Mouse (Mus musculus) ES-CJ7 (cell line): ENCODE data around the gene Srarp.

Experiments
- DNase-seq: peaks from one replicate; pipeline ENCODE4 v3.0.0; 2011; ENCODE audit warnings: low read depth, low spot score

The Srarp gene

DNA sequence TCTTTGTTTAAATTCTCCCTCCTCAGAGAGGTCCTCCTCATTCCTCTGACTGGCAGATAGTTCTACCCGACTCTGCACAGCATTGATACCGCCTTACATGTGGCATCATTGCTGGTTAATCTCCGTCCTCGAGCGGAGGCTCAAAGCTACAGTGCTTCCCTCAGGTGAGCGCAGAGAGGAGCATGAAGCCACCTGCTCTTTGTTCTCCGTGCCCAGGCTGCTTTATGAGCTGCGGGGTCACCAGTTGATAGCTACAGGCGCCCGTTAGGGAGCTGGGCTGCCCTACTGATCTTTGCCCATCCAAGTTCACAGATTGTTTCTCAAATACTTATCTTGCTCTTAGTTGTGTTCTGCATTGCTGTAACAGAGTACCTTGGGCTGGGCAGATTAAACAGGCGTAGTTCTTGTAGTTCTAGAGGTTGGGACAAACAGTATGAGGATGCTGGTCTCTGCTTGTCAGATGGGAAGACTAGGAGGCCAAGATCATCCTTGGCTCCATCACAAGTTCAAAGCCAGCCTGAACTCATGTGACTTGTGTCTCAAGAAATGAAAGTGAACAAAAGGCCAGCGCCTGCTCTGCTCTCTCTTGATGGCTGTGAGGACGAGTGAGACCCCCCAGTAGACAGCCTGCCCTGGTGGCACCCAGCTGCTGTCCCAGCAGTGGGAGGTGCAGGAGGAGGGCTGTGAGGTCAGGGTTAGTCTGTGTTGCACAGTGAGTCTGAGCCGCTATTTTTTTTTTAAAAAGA is 20.5 kb upstream of the Srarp start:
- no peak for DNase-seq

DNA sequence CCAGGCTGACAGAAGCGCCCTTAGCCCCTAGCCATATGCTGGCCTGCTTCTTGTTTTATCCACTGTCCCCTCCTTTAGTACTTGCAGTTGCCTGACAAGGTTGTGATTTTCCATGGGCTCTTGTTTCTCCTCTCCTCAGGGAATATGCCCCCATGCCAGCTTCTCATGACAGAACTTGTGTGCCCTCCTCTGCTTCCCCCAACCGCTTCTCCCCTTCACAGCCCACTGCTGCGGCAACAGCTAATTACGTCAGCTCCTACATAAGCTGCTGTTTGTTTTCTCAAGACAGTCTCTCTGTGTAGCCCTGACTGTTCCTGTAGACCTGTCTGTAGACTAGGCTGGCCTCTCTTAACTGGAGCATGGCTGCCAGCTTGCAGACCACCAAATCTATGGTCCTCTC is 19.6 kb upstream of the Srarp start:
- no peak for DNase-seq

- DNase-seq, result no peak
These were observed 18.9 kb upstream of the Srarp start for GRCm38 (mm10) chr4:141454581-141455350.

- DNase-seq, result no peak
These were observed 16.1 kb upstream of the Srarp start for GRCm38 (mm10) chr4:141451916-141452450.

DNA sequence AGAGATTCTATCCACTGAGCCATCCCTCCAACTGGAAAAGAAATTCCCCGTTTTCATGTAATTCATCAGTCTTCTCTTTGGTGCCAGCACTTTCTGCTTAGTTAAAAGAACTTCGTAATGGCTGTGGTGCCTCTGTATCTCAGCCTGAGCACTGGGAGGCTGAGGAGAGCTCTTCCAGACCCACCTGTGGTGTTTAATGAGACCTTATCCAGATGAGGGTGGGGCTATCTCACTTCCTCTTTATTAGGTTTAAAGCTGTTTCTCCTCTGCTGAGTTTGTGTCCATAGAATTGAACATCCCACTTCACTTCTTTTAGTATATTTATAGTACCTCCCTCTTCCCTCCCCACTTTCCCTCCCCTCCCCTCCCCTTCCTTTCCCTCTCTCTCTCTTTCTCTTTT is 15.3 kb upstream of the Srarp start:
- DNase-seq, result no peak

- DNase-seq, result no peak
These were observed 10.3 kb upstream of the Srarp start for GRCm38 (mm10) chr4:141446211-141446610.

DNA sequence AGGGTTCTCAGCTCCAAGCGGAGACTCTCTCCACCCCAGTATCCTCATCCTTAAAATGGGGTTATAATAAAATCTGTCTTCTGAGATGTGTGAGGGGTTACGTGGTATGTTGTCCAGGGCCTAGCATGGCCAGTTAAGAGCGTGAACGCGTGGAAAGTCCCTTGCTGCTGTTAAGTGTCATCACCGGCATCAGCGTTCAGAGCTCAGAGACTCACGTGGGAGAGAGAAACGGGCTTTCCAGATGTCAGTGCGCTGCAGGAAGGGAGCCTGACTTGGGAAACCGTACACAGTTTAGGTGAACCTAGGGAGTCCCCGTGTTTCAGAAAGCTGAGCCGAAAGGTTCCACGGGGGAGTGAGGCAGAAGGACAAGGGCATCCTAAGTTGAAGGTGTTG is 9.4 kb upstream of the Srarp start:
- DNase-seq, result no peak

- DNase-seq, result peak; percentile 88
These were observed 8.8 kb upstream of the Srarp start, which contains the start of gene Zbtb17 for GRCm38 (mm10) chr4:141444451-141445327. Zbtb17 (plus strand) TSS chr4:141444654.

GRCm38 (mm10) chr4:141443641-141444429 is 7.9 kb upstream of the Srarp start:
- DNase-seq, result no peak

- peak; percentile 95 for DNase-seq
These were observed 5.0 kb upstream of the Srarp start for GRCm38 (mm10) chr4:141440877-141441276.

GRCm38 (mm10) chr4:141439083-141439803 is 3.3 kb upstream of the Srarp start:
- peak; percentile 55 for DNase-seq

- peak; percentile 85 for DNase-seq
These were observed 2.7 kb downstream of the Srarp start for GRCm38 (mm10) chr4:141433191-141433590.

DNA sequence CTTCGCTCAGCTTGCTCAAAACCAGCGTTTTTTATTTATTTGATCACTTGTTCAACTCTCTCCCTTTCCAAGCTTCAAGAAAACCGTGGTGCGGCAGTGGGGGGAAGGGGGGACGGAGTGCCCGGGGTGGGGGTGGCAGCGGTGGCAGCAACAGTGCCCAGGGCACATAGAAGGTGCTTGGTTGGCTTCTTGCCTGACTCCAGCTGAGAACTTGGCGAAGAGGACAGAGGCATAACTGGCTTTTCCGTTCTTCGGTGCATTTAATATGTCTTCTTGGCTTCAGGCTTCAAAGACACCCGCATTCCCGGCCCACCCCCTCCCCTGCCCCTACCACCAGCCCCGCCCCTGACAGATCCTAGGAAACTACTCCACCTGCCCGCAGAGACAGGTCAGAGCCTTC is 3.2 kb downstream of the Srarp start:
- no peak for DNase-seq

DNA sequence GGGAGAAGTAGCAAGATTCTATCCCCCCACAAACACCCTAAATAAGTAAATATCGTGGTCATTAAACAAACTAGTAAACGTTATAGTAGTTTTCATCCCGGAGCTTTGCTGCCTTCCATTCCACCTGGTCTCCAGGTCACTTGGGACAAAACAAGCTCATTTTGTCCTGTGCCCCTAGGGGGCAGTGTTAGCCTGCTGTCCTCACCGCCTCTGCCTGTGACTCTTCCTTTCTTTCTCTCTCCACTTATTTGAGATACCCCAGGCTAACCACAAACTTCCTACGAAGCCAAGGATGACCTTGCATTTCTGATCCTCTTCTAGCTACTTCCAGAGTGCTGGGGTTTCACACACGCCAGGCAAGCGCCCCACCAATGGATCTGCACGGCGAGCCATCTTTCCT is 4.9 kb downstream of the Srarp start:
- no peak for DNase-seq

DNA sequence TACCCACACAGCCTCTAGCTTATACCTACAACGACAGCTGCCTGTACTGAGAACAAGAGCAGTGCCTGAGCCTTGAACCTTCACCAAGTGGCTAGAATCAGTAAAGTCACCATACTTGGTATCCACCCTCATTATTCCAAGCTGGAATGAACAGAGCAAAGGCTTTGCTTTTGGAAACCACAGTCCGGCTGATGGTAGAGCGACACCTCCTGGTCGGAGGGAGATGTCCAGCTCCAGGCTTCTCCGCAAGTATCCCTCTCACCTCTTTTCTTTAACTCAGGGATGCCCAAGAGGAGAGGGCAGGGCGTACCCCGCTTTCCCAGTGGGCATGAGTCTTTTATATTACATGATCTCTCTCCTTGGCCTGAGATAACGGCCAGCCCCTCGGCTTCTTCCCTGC is 6.1 kb downstream of the Srarp start:
- peak; percentile 76 for DNase-seq

DNA sequence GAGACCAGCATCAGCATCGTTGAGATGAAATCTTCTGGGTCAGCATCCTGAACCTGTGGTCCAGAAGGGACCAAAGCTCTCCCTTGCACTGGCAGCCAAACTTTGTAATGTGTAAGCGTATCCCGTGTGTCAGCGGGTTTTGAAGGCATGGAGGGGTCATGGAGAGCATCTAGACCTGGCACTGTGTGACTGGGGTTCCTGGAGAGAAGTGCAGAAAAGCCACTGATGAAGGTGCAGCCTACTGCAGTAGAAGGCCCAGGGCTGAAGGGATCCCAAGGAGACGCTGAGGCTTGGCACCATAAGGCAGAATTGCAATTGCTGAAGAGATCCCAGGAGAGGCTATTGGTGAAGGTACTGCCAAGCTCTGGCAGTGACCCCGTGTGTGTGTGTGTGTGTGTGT is 6.5 kb downstream of the Srarp start:
- DNase-seq, result no peak

GRCm38 (mm10) chr4:141427921-141428320 is 8.0 kb downstream of the Srarp start:
- DNase-seq, result no peak

DNA sequence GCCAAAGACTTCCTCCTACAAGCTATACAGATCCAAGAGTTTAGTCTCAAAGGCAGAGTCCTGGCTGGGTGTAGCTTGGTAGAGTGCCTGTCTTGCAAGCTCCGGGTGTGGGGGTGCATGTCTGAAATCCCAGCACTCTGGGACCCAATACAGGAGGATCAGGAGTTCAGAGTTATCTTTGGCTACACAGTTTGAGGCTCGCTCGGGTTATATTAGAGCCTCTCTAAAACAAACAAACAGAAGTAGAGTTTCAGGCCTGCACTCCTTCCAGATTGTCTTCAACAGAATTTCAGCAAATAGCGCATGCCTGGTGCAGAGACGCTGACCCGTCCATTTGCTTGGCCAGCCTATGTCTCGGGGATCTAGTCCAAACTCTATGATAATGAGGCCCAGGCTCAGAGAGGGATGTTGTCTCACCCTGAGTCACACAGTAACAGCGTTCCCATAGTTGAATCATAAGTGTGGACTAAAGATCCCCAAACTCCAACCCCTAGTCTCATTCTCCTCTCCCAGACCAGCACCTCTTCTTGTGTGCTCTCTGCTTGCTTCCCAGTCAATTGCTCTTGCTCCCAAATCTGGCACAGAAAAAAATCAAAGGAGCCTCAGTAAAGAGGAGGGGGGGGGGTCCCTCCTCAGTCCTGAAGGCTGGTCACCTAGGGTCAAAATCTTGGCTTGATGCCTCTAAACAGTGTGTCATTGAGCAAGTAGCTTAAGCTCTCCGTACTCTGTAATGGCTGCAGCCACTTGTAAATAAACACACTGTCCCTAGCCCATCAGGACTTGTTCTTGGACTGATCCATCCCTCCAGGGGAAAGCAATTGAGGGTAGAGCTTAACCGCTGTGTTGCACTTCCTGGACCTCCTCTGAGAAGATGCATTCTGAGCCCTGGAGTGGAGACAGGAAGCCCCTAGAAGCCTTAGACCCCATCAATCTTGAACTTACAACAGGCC is 8.8 kb downstream of the Srarp start:
- DNase-seq, result peak; percentile 58
